Mouse (Mus musculus): ENCODE results near the gene Ssbp4.

Ssbp4 gene

GRCm38 (mm10) chr8:70630532-70631381 lies 22.1 kb upstream of the Ssbp4 start:
- peak; percentile 74 for DNase-seq (ENCODE audit: low spot score)

GRCm38 (mm10) chr8:70629574-70630531 lies 21.2 kb upstream of the Ssbp4 start:
- peak; percentile 90 for DNase-seq (ENCODE audit: low spot score)

- DNase-seq (ENCODE audit: low spot score): no peak
Measured at GRCm38 (mm10) chr8:70628986-70629490, 20.4 kb upstream of the Ssbp4 start.

- no peak for DNase-seq (ENCODE audit: low spot score)
Measured at GRCm38 (mm10) chr8:70627041-70627440, 18.4 kb upstream of the Ssbp4 start.

- DNase-seq (ENCODE audit: low spot score): peak; percentile 49
Measured at GRCm38 (mm10) chr8:70625104-70625503, 16.4 kb upstream of the Ssbp4 start.

- no peak for DNase-seq (ENCODE audit: low spot score)
Measured at GRCm38 (mm10) chr8:70622220-70622619, 13.5 kb upstream of the Ssbp4 start.

GRCm38 (mm10) chr8:70618888-70619334 lies 10.2 kb upstream of the Ssbp4 start:
- DNase-seq (ENCODE audit: low spot score): peak; percentile 64

GRCm38 (mm10) chr8:70617985-70618384 lies 9.3 kb upstream of the Ssbp4 start:
- no peak for DNase-seq (ENCODE audit: low spot score)

- no peak for DNase-seq (ENCODE audit: low spot score)
Measured at GRCm38 (mm10) chr8:70616645-70617044, 8.0 kb upstream of the Ssbp4 start.

- no peak for DNase-seq (ENCODE audit: low spot score)
Measured at GRCm38 (mm10) chr8:70615894-70616293, 7.2 kb upstream of the Ssbp4 start, which contains the start of gene Lrrc25. Gene Lrrc25, plus strand, starts transcription at chr8:70616155.

- DNase-seq (ENCODE audit: low spot score): no peak
Measured at GRCm38 (mm10) chr8:70615281-70615680, 6.6 kb upstream of the Ssbp4 start.

GRCm38 (mm10) chr8:70614469-70614868 lies 5.8 kb upstream of the Ssbp4 start:
- no peak for DNase-seq (ENCODE audit: low spot score)

GRCm38 (mm10) chr8:70613763-70614162 lies 5.1 kb upstream of the Ssbp4 start:
- DNase-seq (ENCODE audit: low spot score): no peak

GRCm38 (mm10) chr8:70611849-70612248 lies 3.2 kb upstream of the Ssbp4 start:
- peak; percentile 93 for DNase-seq (ENCODE audit: low spot score)

- DNase-seq (ENCODE audit: low spot score): peak; percentile 88
Measured at GRCm38 (mm10) chr8:70610796-70611771, 2.4 kb upstream of the Ssbp4 start.

GRCm38 (mm10) chr8:70609849-70610795 lies 1.4 kb upstream of the Ssbp4 start:
- DNase-seq (ENCODE audit: low spot score): peak; percentile 86

GRCm38 (mm10) chr8:70609368-70609848 lies 736 bp upstream of the Ssbp4 start:
- DNase-seq (ENCODE audit: low spot score): peak; percentile 90

- peak; percentile 57 for DNase-seq (ENCODE audit: low spot score)
Measured at GRCm38 (mm10) chr8:70607898-70608748, 549 bp downstream of the Ssbp4 start.

- DNase-seq (ENCODE audit: low spot score): no peak
Measured at GRCm38 (mm10) chr8:70607603-70607897, 1.1 kb downstream of the Ssbp4 start.
